Mouse (Mus musculus): ENCODE measurements around the gene Cisd2. TPM values are rescaled to one million over a fixed set of nuclear protein-coding genes. Genes with fewer than 3 reads are reported as not detected.

The Cisd2 gene
- polyA plus RNA-seq (2012; fragmentation: generic; extraction: Trizol), result 1 to 10 TPM; 3.6 to 7.5 TPM

GRCm38 (mm10) chr3:135423608-135424212 is at the start of gene Cisd2:
Gene Cisd2 (minus strand): TSS chr3:135423925.

DNA sequence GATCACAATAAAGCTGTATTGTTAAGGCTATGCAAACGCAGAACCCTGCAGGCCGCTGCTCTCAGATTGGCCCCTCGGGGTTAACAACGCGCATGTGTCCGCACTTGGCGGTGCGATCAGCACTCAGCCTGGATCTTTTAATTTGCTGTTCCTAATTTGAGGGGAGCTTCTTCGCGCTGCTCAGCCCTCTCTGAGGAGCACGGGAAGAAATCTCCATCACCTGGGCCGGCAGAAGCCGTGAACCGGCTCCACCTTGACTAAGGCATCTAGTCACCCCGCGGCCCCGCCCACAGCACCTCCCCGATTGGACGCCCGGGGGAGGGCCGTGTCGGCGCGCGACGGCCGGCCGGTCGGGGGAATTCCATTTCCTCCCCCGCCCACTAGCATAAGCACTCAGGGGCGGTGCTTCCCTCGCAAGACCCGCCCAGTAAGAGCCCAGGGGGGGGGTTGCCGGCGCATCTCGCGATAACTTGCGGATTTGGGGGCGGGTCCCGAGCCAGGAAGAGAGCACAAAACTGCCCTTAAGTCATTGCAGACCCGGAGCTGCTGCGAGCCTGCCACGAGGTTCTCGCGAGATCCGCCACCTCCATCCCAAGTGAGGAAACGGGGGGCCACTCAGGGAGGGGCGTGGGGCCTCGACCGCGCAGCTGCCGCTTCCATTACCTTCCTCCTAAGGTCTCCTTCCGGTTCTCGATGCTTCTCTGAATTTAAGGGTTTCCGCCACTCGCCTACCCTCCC is 14.2 kb upstream of the Cisd2 start, which contains the start of gene Ube2d3:
TSS of gene Ube2d3 (plus strand) at position 392 of the 738 bp plus-strand sequence.

Other genes starting within 250 kb of the Cisd2 start
- gene Cenpe, start 211.4 kb downstream of the Cisd2 start, polyA plus RNA-seq (2012; fragmentation: generic; extraction: Trizol), result 1 to 10 TPM in 1 of 2 experiments, under 1 TPM in 1; 0.50 to 5.3 TPM
- gene Bdh2, start 142.7 kb downstream of the Cisd2 start, polyA plus RNA-seq (2012; fragmentation: generic; extraction: Trizol), result 10 to 100 TPM in 1 of 2 experiments, under 1 TPM in 1; 0.60 to 34.0 TPM
- gene Slc9b2, start 116.2 kb downstream of the Cisd2 start, polyA plus RNA-seq (2012; fragmentation: generic; extraction: Trizol), result under 1 TPM in 1 of 2 experiments, not detected in 1; 0.05 TPM
- gene Slc9b1, start 75.9 kb downstream of the Cisd2 start, polyA plus RNA-seq (2012; fragmentation: generic; extraction: Trizol), result not detected
- 100 to 1,000 TPM in 1 of 2 experiments, 10 to 100 TPM in 1; 46.4 to 124 TPM for gene Ube2d3, start 14.2 kb upstream of the Cisd2 start, polyA plus RNA-seq (2012; fragmentation: generic; extraction: Trizol)
- gene Manba, start 61.7 kb upstream of the Cisd2 start, polyA plus RNA-seq (2012; fragmentation: generic; extraction: Trizol), result 1 to 10 TPM in 1 of 2 experiments, under 1 TPM in 1; 0.02 to 1.1 TPM